Mouse (Mus musculus) testis, adult 2 months (tissue): ENCODE data around the gene Stoml1.

Experiments used
- CTCF ChIP-seq: fragments of 200-500 bp; IDR thresholded peaks from 2 replicates; pipeline ENCODE4 v1.5.1; 2012; ENCODE audit warnings: low read depth, mild to moderate bottlenecking, inconsistent platforms, low read length, moderate library complexity; ENCODE audit not compliant: control insufficient read depth, insufficient read depth, insufficient replicate concordance
- POLR2A ChIP-seq: fragments of 200-500 bp; IDR thresholded peaks from 2 replicates; pipeline ENCODE4 v1.6.1; 2012; ENCODE audit warnings: low read depth, mild to moderate bottlenecking, inconsistent platforms, low read length, moderate library complexity; ENCODE audit not compliant: control insufficient read depth

DNA sequence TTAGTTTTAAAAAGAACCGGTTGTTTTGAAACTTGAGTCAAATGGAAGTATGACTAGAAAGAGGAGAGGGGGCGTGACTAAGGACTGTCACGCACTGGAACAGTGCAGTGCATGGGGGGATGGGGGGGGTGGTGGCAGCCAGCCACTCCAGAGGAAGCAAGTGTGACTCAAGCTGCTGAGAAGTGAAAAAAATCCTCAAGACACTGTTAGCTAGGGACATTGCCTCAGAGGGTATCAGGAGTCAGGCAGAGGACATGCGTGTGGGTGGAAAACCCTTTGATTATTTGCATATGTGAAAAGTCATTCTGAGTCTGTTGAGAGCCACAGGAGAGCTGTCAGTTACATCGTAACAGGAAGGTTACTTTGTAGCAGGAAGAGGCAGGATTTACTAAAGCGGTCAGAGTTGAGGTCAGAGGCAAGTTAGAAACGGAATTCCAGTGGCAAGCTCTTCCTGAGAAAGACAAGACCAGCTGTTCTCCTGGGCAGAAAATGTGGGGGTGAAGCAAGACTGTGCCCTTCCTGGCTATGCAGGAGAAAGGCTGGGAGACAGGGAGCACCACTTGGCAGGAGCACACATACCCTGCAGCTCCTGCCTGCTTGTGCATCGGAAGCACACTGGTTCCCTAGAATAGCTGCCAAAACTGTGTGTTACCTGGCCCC lies 22.3 kb downstream of the Stoml1 start:
- TF ChIP-seq CTCF (no peak), POLR2A (0 out of 2 replicates have a peak, but pooled peaks have one; percentile 20)
